Mouse (Mus musculus) hematopoietic stem cell, adult 5-6 weeks (primary cell): ENCODE measurements around the gene Fchsd2. TPM values are rescaled to one million over a fixed set of nuclear protein-coding genes. Genes with fewer than 3 reads are reported as not detected.

Experiments
- ATAC-seq, 2 experiments: fragments of 125-278 bp in 1 of 2; replicated peaks in 1 of 2; 2 replicates each; pipeline ENCODE4 v1.8.0; 2016 to 2017; ENCODE audit warnings: inconsistent platforms in 2 of 2, mild to moderate bottlenecking in 2 of 2, moderate number of reproducible peaks in 2 of 2, low read depth in 1 of 2, moderate TSS enrichment in 1 of 2; ENCODE audit not compliant: low FRiP score in 2 of 2, poor library complexity in 2 of 2, severe bottlenecking in 2 of 2, insufficient read depth in 1 of 2, low TSS enrichment in 1 of 2
- total RNA-seq: library from RNA; stranded (forward); fragments of 172-1452, 232-1000 nt; gene quantifications from 2 replicates; pipeline ENCODE4 v1.2.3, GENCODE M21; 2017

The Fchsd2 gene
- total RNA-seq, 1 experiment from 2014 or later: 136 TPM

DNA sequence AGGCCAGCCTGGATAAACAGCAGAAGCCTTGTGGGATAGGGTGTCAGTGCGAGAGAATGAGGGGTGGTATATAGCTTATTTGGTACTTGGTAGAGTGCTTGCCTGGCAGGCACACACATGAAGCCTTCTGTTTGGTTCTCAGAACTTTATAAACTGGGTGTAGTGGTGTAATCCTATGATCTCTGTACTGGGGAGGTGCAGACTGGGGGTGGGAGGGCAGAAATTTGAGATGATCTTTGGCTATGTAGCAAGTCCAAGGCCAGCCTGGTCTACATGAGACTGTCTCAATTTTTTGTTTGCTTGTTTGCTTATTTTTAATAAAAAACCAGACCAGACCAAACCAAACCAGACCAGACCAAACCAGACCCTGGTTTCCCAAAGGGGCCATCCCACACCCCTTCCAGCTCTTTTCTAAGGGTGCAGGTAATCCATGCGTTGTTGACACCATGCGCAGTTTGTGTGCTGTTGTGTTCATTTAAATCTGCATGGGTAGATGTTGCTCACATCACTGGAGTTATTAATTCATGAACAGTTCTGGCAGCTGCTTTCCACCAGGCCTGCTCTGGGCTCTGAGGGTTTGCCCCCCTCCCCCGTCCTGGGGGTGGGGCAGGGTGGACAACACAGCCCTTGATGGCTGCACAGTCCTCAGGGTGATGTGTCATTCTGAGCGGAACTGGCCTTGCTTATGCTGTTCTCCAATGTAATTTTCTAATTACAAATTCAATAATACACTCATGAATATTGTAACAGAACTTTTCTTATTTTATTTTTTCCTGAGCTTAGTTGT is 239.6 kb downstream of the Fchsd2 start:
- ATAC-seq: no peak

Other genes with a start within 250 kb of the Fchsd2 start
- gene Relt, start 229.4 kb upstream of the Fchsd2 start, total RNA-seq: 16.6 and 24.5 TPM in 2 replicates
- gene Arhgef17, start 160.8 kb upstream of the Fchsd2 start, total RNA-seq: 1.0 and 2.2 TPM in 2 replicates
- gene P2ry6, start 118.2 kb upstream of the Fchsd2 start, total RNA-seq: not detected in 2 replicates
- gene P2ry2, start 80.0 kb upstream of the Fchsd2 start, total RNA-seq: 10.1 and 13.9 TPM in 2 replicates
- 7.0 and 14.2 TPM in 2 replicates for gene Atg16l2, start 209.4 kb downstream of the Fchsd2 start, total RNA-seq
- gene Stard10, start 224.2 kb downstream of the Fchsd2 start, total RNA-seq: 55.8 and 58.5 TPM in 2 replicates